Mouse (Mus musculus) spleen, postnatal 36 days (tissue): ENCODE results near the gene Tspan5.

Experiments used
- DNase-seq, 2 experiments: peaks; one replicate each; pipeline ENCODE4 v3.0.0; 2022; ENCODE audit warnings: low spot score in 2 of 2, mixed read lengths in 1 of 2

Tspan5 gene

GRCm38 (mm10) chr3:138807795-138808194, 65.8 kb downstream of the Tspan5 start:
- no peak for DNase-seq

GRCm38 (mm10) chr3:138809509-138809908, 67.5 kb downstream of the Tspan5 start:
- DNase-seq = no peak

- DNase-seq = no peak
Observed at GRCm38 (mm10) chr3:138812565-138812964, 70.6 kb downstream of the Tspan5 start.

GRCm38 (mm10) chr3:138813139-138813810, 71.3 kb downstream of the Tspan5 start:
- DNase-seq = no peak

- no peak for DNase-seq
Observed at GRCm38 (mm10) chr3:138814457-138814856, 72.5 kb downstream of the Tspan5 start.

- DNase-seq = no peak
Observed at GRCm38 (mm10) chr3:138815127-138815837, 73.3 kb downstream of the Tspan5 start.

- DNase-seq = no peak
Observed at GRCm38 (mm10) chr3:138816888-138817656, 75.1 kb downstream of the Tspan5 start.

- no peak for DNase-seq
Observed at GRCm38 (mm10) chr3:138819862-138820261, 77.9 kb downstream of the Tspan5 start.

GRCm38 (mm10) chr3:138820296-138820695, 78.3 kb downstream of the Tspan5 start:
- no peak for DNase-seq

GRCm38 (mm10) chr3:138821886-138822445, 80.0 kb downstream of the Tspan5 start:
- no peak for DNase-seq

GRCm38 (mm10) chr3:138823857-138824256, 81.9 kb downstream of the Tspan5 start:
- no peak for DNase-seq

- no peak for DNase-seq
Observed at GRCm38 (mm10) chr3:138825296-138825695, 83.3 kb downstream of the Tspan5 start.

- DNase-seq = no peak
Observed at GRCm38 (mm10) chr3:138826243-138826800, 84.3 kb downstream of the Tspan5 start.

- no peak for DNase-seq
Observed at GRCm38 (mm10) chr3:138832827-138833517, 91.0 kb downstream of the Tspan5 start.

- no peak for DNase-seq
Observed at GRCm38 (mm10) chr3:138834174-138834573, 92.2 kb downstream of the Tspan5 start.

GRCm38 (mm10) chr3:138836937-138837336, 94.9 kb downstream of the Tspan5 start:
- no peak for DNase-seq

GRCm38 (mm10) chr3:138837651-138838050, 95.7 kb downstream of the Tspan5 start:
- no peak for DNase-seq

GRCm38 (mm10) chr3:138839656-138840055, 97.7 kb downstream of the Tspan5 start:
- no peak for DNase-seq

GRCm38 (mm10) chr3:138841288-138841687, 99.3 kb downstream of the Tspan5 start:
- no peak for DNase-seq

- DNase-seq = no peak
Observed at GRCm38 (mm10) chr3:138843180-138843579, 101.2 kb downstream of the Tspan5 start.

GRCm38 (mm10) chr3:138843641-138844040, 101.6 kb downstream of the Tspan5 start:
- DNase-seq = no peak
